Mouse (Mus musculus): ENCODE measurements around the gene C1qc.

GRCm38 (mm10) chr4:136893691-136894543, 1.1 kb upstream of the C1qc start:
- TF ChIP-seq CTCF (IDR thresholded peaks at IDR 0.05; ENCODE audit: low read depth), result peak; percentile 84
- no peak for TF ChIP-seq EP300 (optimal IDR thresholded peaks at IDR 0.05)

All from stomach, postnatal 0 days (tissue).